Mouse (Mus musculus) CH12.LX (cell line): ENCODE data around the gene Irf8.

Source experiments
- CHD2 ChIP-seq: IDR thresholded peaks from 2 replicates; pipeline ENCODE4 v1.6.1; 2011; ENCODE audit warnings: low read length, improper control_type of control experiment
- CTCF ChIP-seq, 2 experiments: IDR thresholded peaks in 1 of 2; conservative IDR thresholded peaks in 1 of 2; 2 replicates each; pipeline ENCODE4 v1.5.1; 2011 to 2012; ENCODE audit warnings: low read depth in 2 of 2, low read length in 2 of 2, improper control_type of control experiment in 1 of 2, inconsistent platforms in 1 of 2, mild to moderate bottlenecking in 1 of 2, moderate library complexity in 1 of 2
- JUN ChIP-seq: IDR thresholded peaks from 2 replicates; pipeline ENCODE4 v1.6.1; 2011; ENCODE audit warnings: low read depth, mild to moderate bottlenecking, low read length, improper control_type of control experiment, moderate library complexity; ENCODE audit not compliant: insufficient read depth
- JUND ChIP-seq: conservative IDR thresholded peaks from 2 replicates; pipeline ENCODE4 v1.6.1; 2011; ENCODE audit warnings: low read depth, low read length, improper control_type of control experiment
- MEF2A ChIP-seq: IDR thresholded peaks from 2 replicates; pipeline ENCODE4 v1.6.1; 2014; ENCODE audit warnings: low read depth, mild to moderate bottlenecking, inconsistent platforms, low read length, improper control_type of control experiment, borderline replicate concordance
- MYC ChIP-seq: IDR thresholded peaks from 2 replicates; pipeline ENCODE4 v1.6.1; 2011; ENCODE audit warnings: low read depth, mild to moderate bottlenecking, improper control_type of control experiment, low read length
- POLR2A ChIP-seq: IDR thresholded peaks from 2 replicates; pipeline ENCODE4 v1.6.1; 2011; ENCODE audit warnings: low read depth, mild to moderate bottlenecking, improper control_type of control experiment, low read length
- POLR2AphosphoS2 ChIP-seq: IDR thresholded peaks from 2 replicates; pipeline ENCODE4 v1.6.1; 2011; ENCODE audit warnings: low read depth, low read length, improper control_type of control experiment
- RCOR1 ChIP-seq: conservative IDR thresholded peaks from 2 replicates; pipeline ENCODE4 v1.6.1; 2012; ENCODE audit warnings: low read depth, mild to moderate bottlenecking, inconsistent platforms, low read length, improper control_type of control experiment
- USF2 ChIP-seq: conservative IDR thresholded peaks from 2 replicates; pipeline ENCODE4 v1.6.1; 2011; ENCODE audit warnings: low read depth, low read length, improper control_type of control experiment
- ZC3H11A ChIP-seq: IDR thresholded peaks from 2 replicates; pipeline ENCODE4 v1.6.1; 2012; ENCODE audit warnings: low read depth, mild to moderate bottlenecking, inconsistent platforms, low read length, improper control_type of control experiment
- ZMIZ1 ChIP-seq: IDR thresholded peaks from 2 replicates; pipeline ENCODE4 v1.6.1; 2012; ENCODE audit warnings: low read depth, mild to moderate bottlenecking, inconsistent platforms, low read length, improper control_type of control experiment

DNA sequence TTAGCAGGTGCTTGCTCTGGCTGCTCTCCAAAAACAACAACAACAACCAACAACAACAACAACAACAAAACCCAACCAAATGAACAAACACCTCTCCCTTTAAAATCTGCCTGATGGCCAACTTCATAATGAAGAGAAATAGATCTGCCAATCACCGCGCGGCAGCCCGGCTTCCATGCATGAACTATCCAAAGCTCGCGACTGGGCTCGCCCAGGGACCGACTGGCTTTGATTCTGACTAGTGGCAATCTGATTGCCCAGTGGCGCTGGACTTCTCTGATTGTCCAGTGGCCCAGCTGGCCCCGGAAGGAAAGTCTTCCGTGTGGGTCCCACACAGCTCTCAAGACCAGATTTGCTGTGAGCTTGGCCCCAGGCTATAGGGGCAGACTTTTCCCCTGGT, 328 bp downstream of the Irf8 start:
- TF ChIP-seq CHD2 (no peak), CTCF (conservative IDR thresholded peaks at IDR 0.05 in 1 of 2, IDR thresholded peaks at IDR 0.05 in 1 of 2; ENCODE audit: low read depth in 2 of 2, low read length in 2 of 2) (no peak), JUN (no peak), ZC3H11A (no peak), POLR2AphosphoS2 (no peak), MYC (no peak), MEF2A (no peak), JUND (no peak), ZMIZ1 (no peak), USF2 (no peak), POLR2A (no peak), RCOR1 (no peak)
